ENCODE assay signal across 8 mouse cellular contexts in the genomic region with DNA sequence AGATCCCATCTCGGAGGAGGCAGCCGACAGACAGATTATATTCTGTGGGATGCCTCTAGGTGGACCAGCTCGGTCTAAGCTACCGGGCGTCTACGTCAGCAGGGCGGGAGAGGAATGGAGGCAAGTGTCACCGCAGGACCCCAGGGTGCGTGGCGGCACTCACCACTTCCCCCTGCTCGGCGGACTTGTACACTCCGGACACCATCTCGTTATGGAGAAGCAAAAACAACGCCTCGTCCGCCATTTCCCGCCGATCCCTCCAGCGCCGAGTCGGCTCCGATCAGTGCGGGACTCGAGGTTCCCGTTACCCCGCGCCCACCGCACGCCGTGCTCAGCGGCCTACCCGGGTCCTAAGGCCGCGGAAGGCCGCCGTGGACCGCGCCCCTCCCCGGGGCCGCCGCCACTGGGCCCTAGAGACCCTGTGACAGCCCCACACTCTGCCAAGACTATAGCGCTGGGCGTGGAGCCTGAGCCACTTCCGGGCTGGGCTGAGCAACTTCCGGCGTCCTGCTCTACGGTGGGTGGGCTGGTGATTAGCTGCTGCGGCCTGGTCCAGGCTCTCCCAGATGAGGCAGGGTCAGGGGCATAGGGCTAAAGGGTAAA. TPM values are rescaled to one million over a fixed set of nuclear protein-coding genes. Genes with fewer than 3 reads are reported as not detected.
DNase-seq lines count a peak whose midpoint lies in the region; ATAC-seq and TF ChIP-seq lines count a peak whose summit lies in the region.

A gene (minus strand): TSS at position 480 of the 603 bp plus-strand sequence.

- DNase-seq in adipocyte (ENCODE audit: low spot score) = peak; percentile 82
- peak; percentile 90 for DNase-seq in gastrocnemius, adult 2 months
- peak; percentile 71 to 77 for DNase-seq in left cerebral cortex, adult 18-20 months (ENCODE audit: low spot score in 2 of 2)
- peak; percentile 62 for DNase-seq in retina, postnatal 7 days (ENCODE audit: low read depth, low spot score)
- DNase-seq in urinary bladder, adult 2 months (ENCODE audit: low spot score) = peak; percentile 59

- no peaks in the 10 kb centered on the region for H3K27me3 ChIP-seq in hindbrain, embryonic 16.5 days (replicated peaks; ENCODE audit: control insufficient read depth, insufficient read depth, low read length)

- peak; percentile 90 for ATAC-seq in common myeloid progenitor, adult 5-6 weeks (replicated peaks; ENCODE audit: low read depth, poor library complexity, severe bottlenecking)
- ATAC-seq in hindbrain, embryonic 16.5 days = peak; percentile 98

- H3K4me3 ChIP-seq in gastrocnemius, adult 2 months = peak within 1 kb of the TSS; percentile 84
- H3K4me3 ChIP-seq in hindbrain, embryonic 16.5 days (ENCODE audit: low read length) = peak within 1 kb of the TSS; percentile 85
- H3K4me3 ChIP-seq in macrophage (ENCODE audit: inconsistent target) = peak within 1 kb of the TSS; percentile 88

- intact Hi-C loops in gastrocnemius, adult 2 months (cut with DNase I) = loop anchor here (2.0 kb wide), 1 partner anchor 48 kb away; a partner anchor contains a TSS

- H3K36me3 ChIP-seq in hindbrain, embryonic 16.5 days (ENCODE audit: control insufficient read depth, insufficient read depth, low read length) = 0 out of 2 replicates have a peak, but pooled peaks cover 3% of the 10 kb centered on the region
- H3K36me3 ChIP-seq in macrophage (ENCODE audit: inconsistent target) = no peaks in the 10 kb centered on the region

- H3K79me2 ChIP-seq in macrophage (ENCODE audit: inconsistent target) = peaks cover 50% of the 10 kb centered on the region

- peaks cover 19% of the 10 kb centered on the region for H3K4me1 ChIP-seq in hindbrain, embryonic 16.5 days (ENCODE audit: control insufficient read depth, insufficient read depth, low read depth, low read length)

- H3K9me3 ChIP-seq in hindbrain, embryonic 16.5 days (ENCODE audit: control insufficient read depth, low read length) = no peaks in the 10 kb centered on the region

- peak within 1 kb of the TSS; percentile 96 for H3K27ac ChIP-seq in gastrocnemius, adult 2 months
- peak within 1 kb of the TSS; percentile 98 for H3K27ac ChIP-seq in hindbrain, embryonic 16.5 days (ENCODE audit: low read depth, low read length)
- peak within 1 kb of the TSS; percentile 66 for H3K27ac ChIP-seq in macrophage

- H3K4me2 ChIP-seq in hindbrain, embryonic 16.5 days (ENCODE audit: low read length) = peak within 1 kb of the TSS; percentile 71

- under 1% methylated on average over 43 of the region's 49 CpGs for WGBS in hindbrain, embryonic 16.5 days
- WGBS in macrophage (ENCODE audit: missing documents) = 1% methylated on average over 48 of the region's 49 CpGs

- TF ChIP-seq CTCF in gastrocnemius, adult 2 months (IDR thresholded peaks at IDR 0.05) = peak; percentile 29; the same call in 1 of the 2 replicates

- H3K9ac ChIP-seq in hindbrain, embryonic 16.5 days (ENCODE audit: low read depth, low read length) = peak within 1 kb of the TSS; percentile 94

RNA-seq across cellular contexts. Expression of the gene that starts here (rescaled TPM):
- 53.2 and 63.2 TPM in 2 replicates for total RNA-seq in common myeloid progenitor, adult 5-6 weeks (2017)
- total RNA-seq in gastrocnemius, adult 2 months (2021) = 10 to 100 TPM; 46.4 to 60.7 TPM
- 150 and 173 TPM in 2 replicates for polyA plus RNA-seq in hindbrain, embryonic 16.5 days (2015; fragmentation: Nextera tagmentation; extraction: Ambion mirVana)
- total RNA-seq in left cerebral cortex, adult 18-20 months (2021) = 100 to 1,000 TPM; 121 to 135 TPM
- 100 to 1,000 TPM in 1 of 26 experiments, 10 to 100 TPM in 25; 25.5 to 104 (median 72.8) TPM for total RNA-seq in macrophage (2018; cell fraction: chromatin; rRNA removed)
- total RNA-seq in macrophage (2018; cell fraction: cytosol; rRNA removed) = 100 to 1,000 TPM in 4 of 26 experiments, 10 to 100 TPM in 22; 58.9 to 110 (median 87.7) TPM
- total RNA-seq in macrophage (2018; cell fraction: nucleus; rRNA removed) = 10 to 100 TPM; 34.5 to 87.8 (median 63.3) TPM
- polyA plus RNA-seq in macrophage (2018) = 72.9 to 120 TPM (median 94.4 TPM) in 3 replicates
- polyA plus RNA-seq in urinary bladder, adult 2 months (2012; rRNA removed) = 100 and 122 TPM in 2 replicates

Comparison
In these comparisons a context has a peak if more than half of its experiments do, and no peak if none do; other contexts are left out.
1. Peak in every context shown above with its lines: DNase-seq, ATAC-seq, H3K4me3 ChIP-seq and H3K27ac ChIP-seq.